Mouse (Mus musculus) gastrocnemius, adult 8-10 months (tissue): ENCODE data around the gene Slc27a4. TPM values are rescaled to one million over a fixed set of nuclear protein-coding genes. Genes with fewer than 3 reads are reported as not detected.

Source experiments
- DNase-seq, 2 experiments: peaks; one replicate each; pipeline ENCODE4 v3.0.0; 2022; ENCODE audit warnings: low spot score in 2 of 2
- total RNA-seq, 4 experiments: library from RNA; stranded (reverse); gene quantifications; 2 replicates each; pipeline ENCODE4 v1.2.4; 2022

Slc27a4 gene
- total RNA-seq, 4 experiments from 2014 or later: 5.4 to 7.5 (median 6.6) TPM

GRCm38 (mm10) chr2:29820025-29820817, 17.8 kb downstream of the Slc27a4 start, which contains the start of gene Urm1:
Urm1 (plus strand) TSS chr2:29820075.
- no peak for DNase-seq

GRCm38 (mm10) chr2:29826318-29826925, 24.0 kb downstream of the Slc27a4 start:
- DNase-seq: no peak

DNA sequence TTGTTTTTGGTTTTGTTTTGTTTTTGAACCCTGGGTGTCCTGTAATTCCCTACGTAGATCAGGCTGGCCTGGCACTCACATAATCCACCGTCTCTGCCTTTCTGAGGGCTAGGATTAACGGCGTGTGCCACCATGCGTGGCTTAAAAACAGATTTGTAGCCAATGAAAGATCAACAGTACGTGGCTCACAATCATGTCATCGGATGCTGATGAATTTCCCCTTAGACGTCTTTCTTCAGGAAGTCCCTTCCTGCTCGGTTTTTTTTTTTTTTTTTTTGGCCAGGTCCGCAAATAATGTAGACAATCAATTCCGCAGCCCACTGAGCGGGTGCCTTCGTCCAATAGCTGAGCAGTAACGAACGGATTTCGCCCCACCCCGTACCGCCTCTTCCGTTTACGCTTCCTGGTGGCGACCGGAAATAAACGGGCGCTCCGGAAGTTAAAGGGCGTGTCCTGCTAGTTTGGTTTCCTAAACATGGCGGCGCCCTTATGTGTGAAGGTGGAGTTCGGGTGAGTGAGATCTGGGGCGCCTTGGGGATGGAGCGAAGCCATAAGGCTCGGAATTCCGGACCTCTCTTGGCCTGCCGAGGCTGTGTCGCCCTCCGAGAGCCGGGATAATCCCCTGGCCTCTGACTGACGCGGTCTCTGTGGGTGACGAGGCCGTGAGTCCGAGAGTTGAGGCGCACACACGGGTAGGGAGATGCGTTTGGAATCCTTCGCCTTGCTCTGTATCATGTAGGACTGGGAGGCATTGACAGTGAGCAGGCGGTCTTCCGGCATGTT, 24.7 kb downstream of the Slc27a4 start:
- peak; percentile 92 for DNase-seq

DNA sequence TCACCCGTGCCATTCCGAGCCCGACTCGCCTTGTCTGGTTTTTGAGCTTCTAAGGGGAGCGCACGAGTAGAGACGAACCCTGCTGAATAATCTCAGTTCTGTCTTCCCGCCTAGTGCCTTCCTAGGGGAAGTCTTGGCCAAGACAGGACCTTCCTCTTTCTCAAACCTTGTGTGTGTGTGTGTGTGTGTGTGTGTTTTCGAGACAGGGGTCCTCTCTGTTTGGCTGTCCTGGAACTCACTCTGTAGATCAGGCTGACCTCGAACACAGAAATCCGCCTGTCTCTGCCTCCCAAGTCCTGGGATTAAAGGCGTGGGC, 25.2 kb downstream of the Slc27a4 start:
- no peak for DNase-seq

- DNase-seq: no peak
Observed at GRCm38 (mm10) chr2:29831106-29831505, 28.7 kb downstream of the Slc27a4 start.

DNA sequence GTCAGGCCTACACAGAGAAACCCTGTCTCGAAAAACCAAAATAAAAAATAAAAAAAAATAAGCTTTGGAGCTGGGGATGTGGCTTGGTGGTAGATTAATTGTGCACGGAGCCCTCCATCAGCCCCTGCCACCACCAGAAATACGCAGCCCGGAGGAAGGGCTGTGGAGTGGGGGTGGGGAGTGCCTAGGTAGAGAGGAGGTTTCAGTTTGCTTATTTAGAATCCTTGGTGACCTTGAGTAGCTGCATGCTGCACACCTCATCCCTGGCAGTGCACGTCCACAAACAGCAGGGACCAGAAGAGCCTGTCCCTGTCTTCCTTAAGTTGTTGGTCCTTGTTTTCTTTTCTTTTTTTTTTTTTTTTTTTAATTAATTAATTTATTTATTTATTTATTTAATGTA, 31.4 kb downstream of the Slc27a4 start:
- no peak for DNase-seq

- no peak for DNase-seq
Observed at GRCm38 (mm10) chr2:29835391-29835899, 33.0 kb downstream of the Slc27a4 start.

- no peak for DNase-seq
Observed at GRCm38 (mm10) chr2:29839460-29839859, 37.0 kb downstream of the Slc27a4 start.

DNA sequence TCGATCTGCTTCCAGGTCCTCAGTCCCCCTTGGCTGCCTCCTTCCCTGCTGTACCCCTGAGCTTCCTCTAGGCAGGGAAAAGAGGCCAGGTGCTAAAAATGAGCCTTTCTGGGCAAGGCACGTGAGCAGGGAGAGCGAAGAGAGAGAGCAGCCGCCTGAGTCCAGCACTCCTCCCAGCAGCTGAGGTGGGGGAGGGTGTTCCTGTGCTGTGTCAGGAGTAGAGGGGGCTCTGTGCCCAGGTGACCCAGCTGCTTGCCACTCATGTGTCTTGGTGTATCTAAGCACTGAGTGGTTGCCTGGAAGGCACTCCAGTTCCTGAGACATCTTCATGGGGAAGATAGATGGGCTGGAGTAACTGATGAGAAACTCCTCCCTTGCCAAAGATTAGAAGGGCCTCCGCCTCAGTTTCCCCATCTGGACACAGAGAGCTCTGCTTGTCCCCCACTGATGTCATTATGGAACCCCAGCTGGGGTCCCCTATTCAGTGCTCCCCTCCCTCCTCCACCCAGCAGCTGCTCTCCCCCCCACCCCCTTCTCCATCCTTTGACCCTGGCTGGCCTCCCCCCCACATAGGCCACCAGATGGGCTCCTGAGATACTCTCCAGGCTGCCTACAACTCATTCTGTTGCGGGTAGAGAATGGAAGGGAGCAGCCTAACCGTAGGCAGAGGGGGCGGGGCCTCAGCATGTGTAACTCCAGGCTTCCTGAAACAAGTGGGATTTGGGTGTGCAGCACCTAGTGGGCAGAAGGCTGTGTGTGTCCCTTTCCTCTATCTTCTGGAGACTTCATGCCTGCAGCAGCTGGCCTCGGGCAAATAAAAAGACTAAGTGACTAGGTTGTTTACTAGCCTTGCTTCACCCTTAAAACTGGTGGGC, 41.0 kb downstream of the Slc27a4 start:
- DNase-seq: no peak

DNA sequence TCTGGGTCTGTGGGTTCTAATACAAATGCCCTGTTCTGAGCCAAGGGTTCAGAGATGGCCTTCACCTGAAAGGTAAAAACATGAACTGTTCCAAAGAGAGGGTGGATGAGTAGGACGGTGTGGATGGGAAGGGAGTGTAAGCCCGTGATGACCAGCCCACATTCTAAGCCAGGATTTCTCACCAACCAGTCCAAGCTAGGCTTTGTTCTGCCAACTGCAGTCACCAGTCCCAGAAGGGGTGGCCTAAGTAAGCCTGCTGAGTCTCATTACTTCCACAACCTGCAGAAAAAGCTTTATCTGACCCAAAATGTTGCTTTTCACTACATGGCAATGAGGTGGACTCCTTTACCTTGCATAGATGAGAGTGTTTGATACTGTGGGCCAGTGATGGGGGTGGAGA, 41.7 kb downstream of the Slc27a4 start:
- DNase-seq: no peak

DNA sequence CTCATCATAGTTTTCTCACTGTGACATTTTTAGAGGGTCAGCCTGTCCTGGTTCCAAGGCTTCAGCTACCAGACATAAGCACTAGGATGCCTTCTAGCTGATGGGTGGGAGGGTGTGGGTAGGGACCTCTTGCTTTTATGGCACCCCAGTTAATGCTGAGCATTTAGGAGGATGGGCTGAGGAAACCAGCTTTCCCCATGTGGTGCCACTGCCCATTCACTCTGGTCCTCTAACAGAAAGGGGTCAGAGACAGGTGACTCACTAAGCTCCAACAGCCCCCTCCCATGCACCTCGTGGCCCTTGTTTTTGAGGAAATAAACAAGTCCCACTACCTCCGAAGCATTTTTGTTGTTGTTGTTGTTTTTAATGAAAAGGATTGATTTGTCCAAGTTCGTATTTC, 42.2 kb downstream of the Slc27a4 start:
- no peak for DNase-seq

GRCm38 (mm10) chr2:29845636-29846035, 43.2 kb downstream of the Slc27a4 start:
- no peak for DNase-seq

DNA sequence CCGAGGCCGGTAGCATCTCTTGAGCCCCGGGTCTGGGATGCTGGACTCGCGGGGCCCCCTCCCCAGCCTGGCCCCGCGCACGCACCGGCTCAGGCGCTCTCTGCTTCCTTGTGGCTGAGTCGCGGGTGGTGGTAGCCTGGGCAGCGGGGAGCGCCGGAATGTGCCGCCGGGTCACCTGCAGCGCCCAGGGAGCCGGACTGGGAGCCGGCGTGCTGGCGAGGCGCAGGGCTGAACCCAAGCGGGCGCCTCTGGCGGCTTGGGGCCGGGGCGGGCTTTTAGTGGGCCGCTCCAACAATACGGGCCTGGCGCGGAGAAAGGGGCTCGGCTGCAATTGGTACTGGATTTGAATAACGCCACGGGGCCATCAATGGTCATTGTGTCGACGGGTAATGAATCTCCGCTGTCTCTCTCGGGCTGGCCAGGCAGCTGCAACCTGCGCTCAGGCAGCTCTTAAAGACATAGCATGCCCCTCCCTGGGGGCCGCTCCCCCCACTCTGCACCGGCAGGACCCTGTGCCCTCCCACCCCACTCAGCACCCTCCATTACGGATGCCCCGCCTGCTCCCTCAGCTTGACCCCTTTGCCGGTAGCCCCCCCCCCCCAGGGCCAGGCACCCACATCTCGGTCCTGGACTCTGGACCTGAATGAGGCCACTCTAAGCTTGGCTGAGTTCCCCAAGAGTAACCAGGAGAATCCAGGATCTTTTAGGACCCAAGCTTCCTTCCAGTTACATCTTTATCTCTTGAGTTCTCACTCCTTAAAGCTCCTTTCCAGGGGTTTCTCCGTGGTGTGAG, 43.8 kb downstream of the Slc27a4 start:
- no peak for DNase-seq

DNA sequence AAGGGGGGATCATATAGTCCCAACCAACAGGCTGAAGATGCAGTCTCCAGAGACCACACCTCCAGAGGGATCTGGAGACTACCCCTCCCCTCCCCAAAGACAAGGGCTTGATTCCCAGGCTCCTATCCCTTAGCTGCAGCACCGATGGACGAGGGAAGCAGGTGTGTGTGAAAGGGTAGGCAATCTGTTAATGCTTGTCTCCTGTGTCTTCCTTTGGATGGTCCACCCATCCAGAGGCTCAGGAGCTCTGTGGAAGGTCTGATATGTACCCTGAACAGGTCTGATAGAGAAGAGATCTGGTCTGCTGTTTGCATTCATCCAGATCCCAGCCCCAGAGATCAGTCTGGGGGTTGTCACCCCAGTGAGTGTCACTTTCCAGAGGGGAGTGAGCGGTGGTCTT, 44.5 kb downstream of the Slc27a4 start:
- no peak for DNase-seq

- DNase-seq: no peak
Observed at GRCm38 (mm10) chr2:29849041-29849440, 46.6 kb downstream of the Slc27a4 start.

DNA sequence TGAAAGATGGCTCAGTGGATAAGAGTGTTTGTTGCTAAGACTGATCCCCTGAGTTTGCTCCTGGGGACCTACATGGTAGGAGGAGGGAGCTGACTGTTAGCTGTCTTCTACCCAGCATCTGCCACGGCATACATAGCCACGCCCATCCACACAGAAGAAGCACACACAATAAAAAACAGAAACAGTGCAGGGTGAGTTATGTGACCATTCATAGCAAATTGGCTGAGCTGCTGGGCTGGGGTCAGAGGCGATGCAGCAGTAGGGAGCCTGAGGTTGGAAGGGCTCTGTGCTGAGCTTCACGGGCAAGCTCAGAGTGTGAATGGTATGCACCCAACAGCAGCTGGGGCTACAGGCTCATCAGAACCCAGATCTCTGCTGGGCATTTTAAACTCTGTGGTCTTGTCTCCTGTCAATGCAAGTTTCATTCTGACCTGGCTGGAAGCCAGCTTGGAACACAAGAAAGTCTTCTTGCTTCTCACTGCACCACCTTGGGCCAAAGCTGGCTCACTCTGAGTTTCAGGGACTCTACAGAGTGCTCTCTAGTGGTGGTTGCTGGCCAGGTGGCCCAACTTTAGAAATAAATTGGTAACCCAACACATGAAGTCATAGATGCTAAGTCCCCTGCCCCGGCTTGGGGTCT, 47.5 kb downstream of the Slc27a4 start:
- DNase-seq: no peak

GRCm38 (mm10) chr2:29852957-29853485, 50.6 kb downstream of the Slc27a4 start:
- DNase-seq: no peak

DNA sequence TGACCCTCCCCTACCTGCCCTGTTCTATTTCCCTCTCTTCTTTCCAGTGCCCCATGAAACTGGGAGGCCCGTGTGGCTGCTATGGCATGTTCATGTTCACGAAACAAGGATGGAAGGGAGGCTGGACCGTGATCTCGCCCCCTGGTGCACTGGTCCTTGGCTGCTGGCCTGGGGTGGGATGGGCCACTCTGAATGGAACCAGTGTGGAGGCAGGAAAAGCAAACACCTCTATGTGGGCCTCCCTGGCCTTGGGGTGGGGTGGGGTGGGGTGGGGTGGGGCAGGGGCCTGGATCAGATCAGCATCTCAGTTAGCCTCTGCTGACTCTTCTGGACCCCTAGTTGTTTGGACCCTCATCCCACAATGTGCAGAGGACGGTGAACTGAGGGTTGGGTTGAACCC, 51.3 kb downstream of the Slc27a4 start:
- DNase-seq: no peak

- DNase-seq: no peak
Observed at GRCm38 (mm10) chr2:29855585-29856210, 53.3 kb downstream of the Slc27a4 start.
